Mouse (Mus musculus) limb, embryonic 12.5 days (tissue): Measurements from ENCODE around the gene Polr3gl. TPM values are rescaled to one million over a fixed set of nuclear protein-coding genes. Genes with fewer than 3 reads are reported as not detected.
A peak's percentile ranks its signal among the peaks of the same experiment; 100 is the strongest.

Source experiments
- ATAC-seq: fragments of 200-750 bp; cut with Nextera tagmentation; 2 replicates; pipeline ENCODE4 v1.8.0; 2017; ENCODE audit warnings: low read depth, moderate TSS enrichment; ENCODE audit not compliant: insufficient number of reproducible peaks, insufficient read depth, low FRiP score, low TSS enrichment
- H3K27ac ChIP-seq: fragments of 300-500 bp; sonication (generic); 2 replicates; pipeline ENCODE4 v1.5.1; 2016; ENCODE audit warnings: mild to moderate bottlenecking, moderate library complexity
- H3K27me3 ChIP-seq: fragments of 300-500 bp; sonication (generic); 2 replicates; pipeline ENCODE4 v1.6.1; 2016; ENCODE audit warnings: mild to moderate bottlenecking, moderate library complexity
- H3K36me3 ChIP-seq: fragments of 300-500 bp; sonication (generic); 2 replicates; pipeline ENCODE4 v1.6.1; 2016; ENCODE audit warnings: mild to moderate bottlenecking, moderate library complexity
- H3K4me1 ChIP-seq: fragments of 300-500 bp; sonication (generic); replicated peaks from 2 replicates; pipeline ENCODE4 v1.6.1; 2016
- H3K4me2 ChIP-seq: fragments of 300-500 bp; sonication (generic); 2 replicates; pipeline ENCODE4 v1.6.1; 2016; ENCODE audit warnings: mild to moderate bottlenecking, moderate library complexity
- H3K4me3 ChIP-seq: fragments of 300-500 bp; sonication (generic); replicated peaks from 2 replicates; pipeline ENCODE4 v1.5.1; 2016; ENCODE audit warnings: mild to moderate bottlenecking
- H3K9ac ChIP-seq: fragments of 300-500 bp; sonication (generic); replicated peaks from 2 replicates; pipeline ENCODE4 v1.6.1; 2016; ENCODE audit warnings: mild to moderate bottlenecking, moderate library complexity
- H3K9me3 ChIP-seq: fragments of 300-500 bp; sonication (generic); 2 replicates; pipeline ENCODE4 v1.6.1; 2016; ENCODE audit warnings: mild to moderate bottlenecking, moderate library complexity
- WGBS: fragments of 180-500 bp; shearing (Covaris S2); methylation state at CpG from one replicate; pipeline ENCODE4 v1.1.7; 2016; 5-methylcytosine and 5-hydroxymethylcytosine counted together
- polyA plus RNA-seq: library from polyadenylated mRNA; unstranded; fragments of >200 nt; fragmentation: Nextera tagmentation; extraction: Ambion mirVana; gene quantifications from 2 replicates; pipeline ENCODE4 v1.2.1, GENCODE M21; 2016

Gene Polr3gl
- polyA plus RNA-seq, 1 experiment from 2014 or later = 48.5 TPM

- H3K36me3 ChIP-seq = no peaks in the 10 kb centered on the region
- peaks cover 7% of the 10 kb centered on the region for H3K4me1 ChIP-seq
- no peak overlapping the region for H3K27ac ChIP-seq
- no peaks in the 10 kb centered on the region for H3K9me3 ChIP-seq
- ATAC-seq = no peak
- H3K9ac ChIP-seq = 0 out of 2 replicates have a peak overlapping the region, but pooled peaks have one; percentile 27
- 16% methylated on average over 14 of the region's 14 CpGs for WGBS
- no peak overlapping the region for H3K4me3 ChIP-seq
- peaks cover 5% of the 10 kb centered on the region; the same call in 1 of the 2 replicates for H3K27me3 ChIP-seq
- no peak overlapping the region for H3K4me2 ChIP-seq
Observed at GRCm38 (mm10) chr3:96541328-96542078, 52.5 kb downstream of the Polr3gl start.

GRCm38 (mm10) chr3:96540740-96541139 lies 53.2 kb downstream of the Polr3gl start:
- 26% methylated on average over 6 of the region's 6 CpGs for WGBS
- Histone ChIP-seq H3K4me3 (no peak overlapping the region), H3K36me3 (no peaks in the 10 kb centered on the region), H3K4me1 (peaks cover 7% of the 10 kb centered on the region), H3K9ac (no peak overlapping the region), H3K9me3 (no peaks in the 10 kb centered on the region), H3K27ac (no peak overlapping the region), H3K4me2 (no peak overlapping the region), H3K27me3 (peaks cover 5% of the 10 kb centered on the region; the same call in 1 of the 2 replicates)
- no peak for ATAC-seq

- ATAC-seq = no peak
- H3K4me2 ChIP-seq = no peak overlapping the region
- peaks cover 7% of the 10 kb centered on the region for H3K4me1 ChIP-seq
- H3K27ac ChIP-seq = no peak overlapping the region
- H3K4me3 ChIP-seq = no peak overlapping the region
- H3K36me3 ChIP-seq = no peaks in the 10 kb centered on the region
- H3K9me3 ChIP-seq = no peaks in the 10 kb centered on the region
- WGBS = 17% methylated on average over 2 of the region's 2 CpGs
- H3K9ac ChIP-seq = no peak overlapping the region
- H3K27me3 ChIP-seq = peaks cover 5% of the 10 kb centered on the region; the same call in 1 of the 2 replicates
Observed at GRCm38 (mm10) chr3:96539316-96539715, 54.7 kb downstream of the Polr3gl start.

GRCm38 (mm10) chr3:96534300-96534699 lies 59.7 kb downstream of the Polr3gl start:
- 60% methylated on average over 2 of the region's 2 CpGs for WGBS
- no peak for ATAC-seq
- peaks cover 14% of the 10 kb centered on the region for H3K27me3 ChIP-seq

GRCm38 (mm10) chr3:96532050-96532449 lies 61.9 kb downstream of the Polr3gl start:
- H3K36me3 ChIP-seq = no peaks in the 10 kb centered on the region
- H3K9ac ChIP-seq = no peak overlapping the region
- H3K27ac ChIP-seq = no peak overlapping the region
- H3K4me3 ChIP-seq = no peak overlapping the region
- no peak for ATAC-seq
- H3K27me3 ChIP-seq = peaks cover 36% of the 10 kb centered on the region
- H3K4me1 ChIP-seq = peaks cover 9% of the 10 kb centered on the region; the same call in 1 of the 2 replicates
- no peaks in the 10 kb centered on the region for H3K9me3 ChIP-seq
- 65% methylated on average over 7 of the region's 7 CpGs for WGBS
- no peak overlapping the region for H3K4me2 ChIP-seq

More at GRCm38 (mm10) chr3:96534300-96534699, 59.7 kb downstream of the Polr3gl start:
- Histone ChIP-seq H3K4me3 (no peak overlapping the region), H3K4me2 (no peak overlapping the region), H3K4me1 (peaks cover 5% of the 10 kb centered on the region; the same call in 1 of the 2 replicates), H3K9ac (no peak overlapping the region), H3K27ac (no peak overlapping the region), H3K36me3 (no peaks in the 10 kb centered on the region), H3K9me3 (no peaks in the 10 kb centered on the region)

GRCm38 (mm10) chr3:96528506-96528905 lies 65.5 kb downstream of the Polr3gl start:
- H3K36me3 ChIP-seq = no peaks in the 10 kb centered on the region
- H3K27ac ChIP-seq = no peak overlapping the region
- H3K9ac ChIP-seq = no peak overlapping the region
- no peak overlapping the region for H3K4me2 ChIP-seq
- peaks cover 61% of the 10 kb centered on the region for H3K27me3 ChIP-seq
- peaks cover 13% of the 10 kb centered on the region; the same call in 1 of the 2 replicates for H3K4me1 ChIP-seq
- H3K9me3 ChIP-seq = no peaks in the 10 kb centered on the region
- 46% methylated on average over 9 of the region's 9 CpGs for WGBS
- no peak overlapping the region for H3K4me3 ChIP-seq
- no peak for ATAC-seq

Other genes starting within 250 kb of the Polr3gl start
- not detected in 2 replicates for gene BC107364, start 141.9 kb downstream of the Polr3gl start, polyA plus RNA-seq
- gene Hfe2, start 69.0 kb downstream of the Polr3gl start, polyA plus RNA-seq = 7.8 and 8.5 TPM in 2 replicates
- gene Txnip, start 36.2 kb downstream of the Polr3gl start, polyA plus RNA-seq = 68.2 and 70.9 TPM in 2 replicates
- gene Gm16253, start 17.2 kb downstream of the Polr3gl start, polyA plus RNA-seq = 0.72 and 1.5 TPM in 2 replicates
- gene Ankrd34a, start 2.5 kb upstream of the Polr3gl start, polyA plus RNA-seq = 1.5 and 2.2 TPM in 2 replicates
- gene Lix1l, start 7.0 kb upstream of the Polr3gl start, polyA plus RNA-seq = 5.7 and 6.8 TPM in 2 replicates
- 176 and 192 TPM in 2 replicates for gene Rbm8a, start 35.8 kb upstream of the Polr3gl start, polyA plus RNA-seq
- gene Pex11b, start 41.2 kb upstream of the Polr3gl start, polyA plus RNA-seq = 53.9 and 55.3 TPM in 2 replicates
- gene Gm42957, start 41.3 kb upstream of the Polr3gl start, polyA plus RNA-seq = 0.06 and 0.17 TPM in 2 replicates
- gene Itga10, start 51.4 kb upstream of the Polr3gl start, polyA plus RNA-seq = 0.76 and 1.5 TPM in 2 replicates
- 0.69 and 0.85 TPM in 2 replicates for gene Ankrd35, start 76.0 kb upstream of the Polr3gl start, polyA plus RNA-seq
- 70.2 and 70.8 TPM in 2 replicates for gene Pias3, start 102.2 kb upstream of the Polr3gl start, polyA plus RNA-seq
- gene Nudt17, start 114.4 kb upstream of the Polr3gl start, polyA plus RNA-seq = 13.5 and 13.7 TPM in 2 replicates
- gene Polr3c, start 133.4 kb upstream of the Polr3gl start, polyA plus RNA-seq = 38.9 and 40.5 TPM in 2 replicates
- 64.4 and 66.0 TPM in 2 replicates for gene Rnf115, start 133.5 kb upstream of the Polr3gl start, polyA plus RNA-seq
- gene Pdzk1, start 235.1 kb upstream of the Polr3gl start, polyA plus RNA-seq = not detected in 2 replicates
- gene Cd160, start 235.2 kb upstream of the Polr3gl start, polyA plus RNA-seq = 0.08 and 0.14 TPM in 2 replicates